Mouse (Mus musculus): ENCODE data around the gene Xrcc3.

DNA sequence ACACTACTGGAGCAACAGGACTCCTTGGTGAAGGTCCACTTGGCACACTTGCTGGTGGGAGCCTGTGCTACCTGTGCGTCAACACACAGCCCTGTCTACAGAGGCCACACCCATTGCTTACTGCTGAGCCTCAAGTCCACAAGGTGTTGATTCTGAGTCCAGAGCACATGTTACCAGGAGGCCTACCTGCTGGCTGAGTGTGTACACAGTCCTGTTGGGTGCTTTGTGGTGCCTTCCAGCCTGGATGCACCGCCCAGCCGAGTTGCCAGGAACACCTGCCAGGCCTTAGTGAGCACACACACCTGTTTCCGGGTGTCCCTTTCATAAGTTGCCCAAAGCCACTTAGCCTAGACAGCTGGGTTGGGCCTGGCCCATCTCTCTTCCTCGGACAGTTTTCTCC is 10.1 kb downstream of the Xrcc3 start:
- no peak for TF ChIP-seq EP300 (IDR thresholded peaks at IDR 0.05; ENCODE audit: insufficient read depth, low read depth, low read length)
- no peak for TF ChIP-seq POLR2A (IDR thresholded peaks at IDR 0.05; ENCODE audit: insufficient read depth, low read depth, low read length)
- no peak for TF ChIP-seq CTCF (IDR thresholded peaks at IDR 0.05)

Data from heart, adult 2 months (tissue).